Mouse (Mus musculus): ENCODE measurements around the gene Eif4g3. TPM values are rescaled to one million over a fixed set of nuclear protein-coding genes. Genes with fewer than 3 reads are reported as not detected.
A peak's percentile ranks its signal among the peaks of the same experiment; 100 is the strongest.

Gene Eif4g3
- polyA plus RNA-seq, 1 experiment from 2014 or later: 57.3 TPM

DNA sequence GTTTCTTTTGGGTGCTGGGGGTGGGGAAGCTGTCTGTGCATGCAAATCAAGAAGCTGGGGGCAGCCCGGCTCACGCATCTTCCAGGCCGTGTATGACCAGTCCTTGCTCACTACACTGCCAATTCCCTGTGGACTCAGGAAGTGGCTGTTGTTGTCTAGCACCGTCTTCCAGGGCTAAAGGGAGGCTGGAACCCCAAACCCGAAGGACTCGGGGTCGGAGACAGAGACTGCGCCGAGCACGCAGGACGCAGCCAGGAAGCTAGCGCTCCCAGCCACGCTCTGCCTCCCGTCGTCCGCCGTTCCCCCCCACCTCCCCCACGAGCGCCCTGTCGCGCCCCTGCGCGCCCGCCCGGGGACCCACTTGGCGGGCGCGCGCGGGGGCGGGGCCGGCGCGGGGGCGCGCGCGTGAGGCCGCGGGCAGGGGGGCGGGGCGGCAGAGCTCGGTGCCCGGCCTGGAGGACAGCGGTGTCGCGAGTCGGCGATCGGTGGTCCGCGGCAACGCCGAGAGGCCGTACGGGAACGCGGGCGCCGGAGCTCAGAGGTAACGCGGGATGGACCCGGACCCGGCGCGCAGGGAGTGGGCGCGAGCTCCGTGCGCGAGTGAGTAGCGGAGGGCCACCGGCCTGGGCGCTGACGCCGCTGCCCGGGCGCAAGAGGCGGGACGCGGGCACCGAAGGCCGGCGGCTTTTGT is 223.5 kb downstream of the Eif4g3 start, which contains the start of gene Hp1bp3:
TSS of gene Hp1bp3 (plus strand) at position 97 of the 691 bp plus-strand sequence.
- H3K36me3 ChIP-seq (ENCODE audit: control insufficient read depth, insufficient read depth, low read length): no peaks in the 10 kb centered on the region
- no peaks in the 10 kb centered on the region for H3K27me3 ChIP-seq (ENCODE audit: control insufficient read depth, insufficient read depth, low read length)
- peak within 1 kb of the TSS; percentile 88 for H3K4me2 ChIP-seq (ENCODE audit: low read depth, low read length, severe bottlenecking)
- peak; percentile 92 for DNase-seq (ENCODE audit: low spot score)
- H3K27ac ChIP-seq (ENCODE audit: low read depth, low read length): peak within 1 kb of the TSS; percentile 98
- no peaks in the 10 kb centered on the region for H3K9me3 ChIP-seq (ENCODE audit: control insufficient read depth, low read length)
- H3K4me3 ChIP-seq (ENCODE audit: low read depth, low read length): peak within 1 kb of the TSS; percentile 84
- H3K9ac ChIP-seq (ENCODE audit: low read length): peak within 1 kb of the TSS; percentile 96
- peak; percentile 82 for ATAC-seq (replicated peaks; ENCODE audit: low FRiP score)
- 0% methylated on average over 71 of the region's 84 CpGs for WGBS
- H3K4me1 ChIP-seq (replicated peaks; ENCODE audit: control insufficient read depth, insufficient read depth, low read length): peaks cover 8% of the 10 kb centered on the region; the same call in 1 of the 2 replicates

- no peaks in the 10 kb centered on the region for H3K27me3 ChIP-seq (ENCODE audit: control insufficient read depth, insufficient read depth, low read length)
- H3K27ac ChIP-seq (ENCODE audit: low read depth, low read length): peak overlapping the region; percentile 98
- peak; percentile 100 for DNase-seq (ENCODE audit: low spot score)
- no peaks in the 10 kb centered on the region; the same call in 1 of the 2 replicates for H3K36me3 ChIP-seq (ENCODE audit: control insufficient read depth, insufficient read depth, low read length)
- peaks cover 8% of the 10 kb centered on the region; the same call in 1 of the 2 replicates for H3K4me1 ChIP-seq (replicated peaks; ENCODE audit: control insufficient read depth, insufficient read depth, low read length)
- peak; percentile 97 for ATAC-seq (replicated peaks; ENCODE audit: low FRiP score)
- peak overlapping the region; percentile 84 for H3K4me3 ChIP-seq (ENCODE audit: low read depth, low read length)
- WGBS: 0% methylated on average over 29 of the region's 68 CpGs
- H3K9me3 ChIP-seq (ENCODE audit: control insufficient read depth, low read length): no peaks in the 10 kb centered on the region
- peak overlapping the region; percentile 96 for H3K9ac ChIP-seq (ENCODE audit: low read length)
- H3K4me2 ChIP-seq (ENCODE audit: low read depth, low read length, severe bottlenecking): peak overlapping the region; percentile 88
Measured at GRCm38 (mm10) chr4:138216891-138217392, 224.1 kb downstream of the Eif4g3 start.

GRCm38 (mm10) chr4:138217441-138217840 is 224.6 kb downstream of the Eif4g3 start:
- H3K9ac ChIP-seq (ENCODE audit: low read length): peak overlapping the region; percentile 96
- peak overlapping the region; percentile 88 for H3K27ac ChIP-seq (ENCODE audit: low read depth, low read length)
- WGBS: 1% methylated on average over 33 of the region's 36 CpGs
- H3K27me3 ChIP-seq (ENCODE audit: control insufficient read depth, insufficient read depth, low read length): no peaks in the 10 kb centered on the region
- no peaks in the 10 kb centered on the region for H3K9me3 ChIP-seq (ENCODE audit: control insufficient read depth, low read length)
- H3K4me3 ChIP-seq (ENCODE audit: low read depth, low read length): peak overlapping the region; percentile 84
- no peaks in the 10 kb centered on the region; the same call in 1 of the 2 replicates for H3K36me3 ChIP-seq (ENCODE audit: control insufficient read depth, insufficient read depth, low read length)
- H3K4me2 ChIP-seq (ENCODE audit: low read depth, low read length, severe bottlenecking): peak overlapping the region; percentile 88
- H3K4me1 ChIP-seq (replicated peaks; ENCODE audit: control insufficient read depth, insufficient read depth, low read length): peaks cover 8% of the 10 kb centered on the region; the same call in 1 of the 2 replicates
- ATAC-seq (replicated peaks; ENCODE audit: low FRiP score) (peak; percentile 11; the same call in 1 of the 2 replicates), DNase-seq (ENCODE audit: low spot score) (no peak)

DNA sequence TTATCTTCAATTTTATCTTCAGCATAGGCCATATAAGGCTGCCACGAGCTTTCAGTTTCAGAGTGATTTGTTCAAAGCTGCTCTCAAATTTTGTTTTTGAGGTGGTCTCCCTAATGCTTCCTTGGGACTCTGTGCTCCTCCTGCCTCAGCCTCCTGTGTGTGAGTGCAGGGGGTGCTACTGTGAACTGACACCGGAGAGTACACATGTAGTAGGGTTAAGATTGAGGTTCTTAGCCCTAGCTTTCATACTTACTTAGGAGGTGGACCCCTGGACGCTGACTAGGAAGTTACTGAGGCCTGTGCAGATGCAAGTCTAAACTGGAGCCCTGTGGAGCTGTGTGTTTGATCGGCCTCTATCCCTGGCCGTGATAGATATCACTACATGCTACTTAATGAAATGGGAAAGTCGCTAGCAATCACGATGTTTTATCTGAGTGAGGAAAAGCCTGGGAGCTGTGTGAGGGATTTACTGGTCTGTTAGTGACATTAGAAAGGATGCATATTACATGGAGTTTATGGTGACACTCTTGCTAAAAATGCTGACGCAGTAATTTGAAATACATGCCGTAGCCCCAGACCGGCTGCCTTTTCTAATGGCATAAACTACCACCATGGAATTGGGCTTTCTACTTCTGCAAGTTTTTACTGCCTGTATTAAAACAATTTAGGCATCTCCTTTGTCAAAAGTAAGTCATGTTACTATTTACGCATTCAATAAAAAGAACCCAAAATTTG is 225.3 kb downstream of the Eif4g3 start:
- peak overlapping the region; percentile 96 for H3K9ac ChIP-seq (ENCODE audit: low read length)
- peak overlapping the region; percentile 88 for H3K4me2 ChIP-seq (ENCODE audit: low read depth, low read length, severe bottlenecking)
- no peaks in the 10 kb centered on the region for H3K27me3 ChIP-seq (ENCODE audit: control insufficient read depth, insufficient read depth, low read length)
- peak overlapping the region; percentile 84 for H3K4me3 ChIP-seq (ENCODE audit: low read depth, low read length)
- DNase-seq (ENCODE audit: low spot score): no peak
- no peak overlapping the region for H3K27ac ChIP-seq (ENCODE audit: low read depth, low read length)
- ATAC-seq (replicated peaks; ENCODE audit: low FRiP score): no peak
- 80% methylated on average over 11 of the region's 11 CpGs for WGBS
- no peaks in the 10 kb centered on the region; the same call in 1 of the 2 replicates for H3K36me3 ChIP-seq (ENCODE audit: control insufficient read depth, insufficient read depth, low read length)
- H3K4me1 ChIP-seq (replicated peaks; ENCODE audit: control insufficient read depth, insufficient read depth, low read length): peaks cover 8% of the 10 kb centered on the region; the same call in 1 of the 2 replicates
- H3K9me3 ChIP-seq (ENCODE audit: control insufficient read depth, low read length): no peaks in the 10 kb centered on the region

DNA sequence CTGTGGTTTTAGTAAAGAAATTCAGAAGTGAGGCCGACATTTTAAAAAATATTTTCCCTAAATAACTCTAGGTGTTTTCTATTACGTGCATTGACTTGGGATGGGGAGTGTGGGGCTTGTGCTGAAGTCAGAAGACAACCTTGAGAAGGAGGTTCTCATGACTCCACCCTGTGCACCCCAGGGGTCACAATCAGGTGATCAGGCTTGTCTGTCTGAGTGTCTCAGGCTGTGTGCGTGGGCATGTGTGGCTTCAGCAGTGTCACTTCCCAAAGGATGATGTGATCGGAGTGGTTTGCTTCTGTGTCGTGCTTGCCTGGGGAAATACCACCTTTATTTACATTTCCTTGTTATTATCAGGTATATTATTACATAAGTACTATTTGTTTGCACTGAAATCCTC is 226.5 kb downstream of the Eif4g3 start:
- Histone ChIP-seq H3K4me3 (ENCODE audit: low read depth, low read length) (no peak overlapping the region), H3K4me2 (ENCODE audit: low read depth, low read length, severe bottlenecking) (no peak overlapping the region), H3K27ac (ENCODE audit: low read depth, low read length) (no peak overlapping the region), H3K9ac (ENCODE audit: low read length) (no peak overlapping the region), H3K4me1 (replicated peaks; ENCODE audit: control insufficient read depth, insufficient read depth, low read length) (peaks cover 8% of the 10 kb centered on the region; the same call in 1 of the 2 replicates), H3K36me3 (ENCODE audit: control insufficient read depth, insufficient read depth, low read length) (no peaks in the 10 kb centered on the region; the same call in 1 of the 2 replicates), H3K9me3 (ENCODE audit: control insufficient read depth, low read length) (no peaks in the 10 kb centered on the region), H3K27me3 (ENCODE audit: control insufficient read depth, insufficient read depth, low read length) (no peaks in the 10 kb centered on the region)
- DNase-seq (ENCODE audit: low spot score) (no peak), ATAC-seq (replicated peaks; ENCODE audit: low FRiP score) (no peak)
- 89% methylated on average over 5 of the region's 5 CpGs for WGBS

DNA sequence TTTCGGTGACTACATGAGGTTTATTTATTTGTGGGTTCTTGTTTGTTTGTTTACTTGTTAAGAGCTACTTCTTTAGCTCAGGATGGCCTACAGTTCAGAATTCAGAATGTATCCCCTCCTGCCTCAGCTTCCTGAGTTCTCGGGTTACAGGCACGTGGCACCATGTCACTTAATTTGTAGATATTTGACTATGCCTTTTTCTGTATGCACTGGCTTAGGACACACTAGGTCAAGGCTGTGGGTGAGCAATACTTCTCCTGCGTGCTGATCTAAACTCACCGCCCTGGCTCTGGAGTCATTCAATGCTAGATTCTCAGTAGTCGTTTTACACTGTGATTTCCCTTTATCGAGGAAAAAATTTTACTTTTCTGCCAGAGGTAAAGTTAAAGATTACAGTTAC is 227.9 kb downstream of the Eif4g3 start:
- Histone ChIP-seq H3K4me2 (ENCODE audit: low read depth, low read length, severe bottlenecking) (no peak overlapping the region), H3K27ac (ENCODE audit: low read depth, low read length) (no peak overlapping the region), H3K4me1 (replicated peaks; ENCODE audit: control insufficient read depth, insufficient read depth, low read length) (peaks cover 8% of the 10 kb centered on the region; the same call in 1 of the 2 replicates), H3K9me3 (ENCODE audit: control insufficient read depth, low read length) (no peaks in the 10 kb centered on the region), H3K27me3 (ENCODE audit: control insufficient read depth, insufficient read depth, low read length) (no peaks in the 10 kb centered on the region), H3K9ac (ENCODE audit: low read length) (no peak overlapping the region), H3K4me3 (ENCODE audit: low read depth, low read length) (no peak overlapping the region), H3K36me3 (ENCODE audit: control insufficient read depth, insufficient read depth, low read length) (no peaks in the 10 kb centered on the region; the same call in 1 of the 2 replicates)
- WGBS: 91% methylated on average over 7 of the region's 7 CpGs
- ATAC-seq (replicated peaks; ENCODE audit: low FRiP score): no peak
- DNase-seq (ENCODE audit: low spot score): no peak

DNA sequence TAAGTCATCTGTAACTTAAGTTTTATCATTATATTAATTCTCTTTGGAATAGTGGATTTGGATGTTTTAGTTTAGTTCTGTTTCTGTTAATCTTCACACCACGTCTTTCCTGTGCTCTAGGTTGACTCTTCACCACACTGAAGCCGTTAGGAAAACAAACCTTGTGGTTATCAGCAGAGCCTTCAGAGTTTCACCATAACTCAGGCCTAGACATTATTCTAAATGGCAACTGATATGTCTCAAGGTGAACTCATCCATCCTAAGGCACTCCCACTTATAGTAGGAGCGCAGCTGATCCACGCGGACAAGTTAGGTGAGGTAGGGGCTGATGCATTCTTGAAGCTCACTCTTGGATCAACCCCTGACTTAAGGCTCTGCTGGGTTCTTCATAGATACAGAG is 228.6 kb downstream of the Eif4g3 start:
- no peak overlapping the region for H3K9ac ChIP-seq (ENCODE audit: low read length)
- DNase-seq (ENCODE audit: low spot score) (no peak), ATAC-seq (replicated peaks; ENCODE audit: low FRiP score) (no peak)
- no peak overlapping the region for H3K27ac ChIP-seq (ENCODE audit: low read depth, low read length)
- peaks cover 8% of the 10 kb centered on the region; the same call in 1 of the 2 replicates for H3K4me1 ChIP-seq (replicated peaks; ENCODE audit: control insufficient read depth, insufficient read depth, low read length)
- peaks cover 2% of the 10 kb centered on the region; the same call in 1 of the 2 replicates for H3K36me3 ChIP-seq (ENCODE audit: control insufficient read depth, insufficient read depth, low read length)
- H3K4me3 ChIP-seq (ENCODE audit: low read depth, low read length): no peak overlapping the region
- 89% methylated on average over 5 of the region's 5 CpGs for WGBS
- no peaks in the 10 kb centered on the region for H3K27me3 ChIP-seq (ENCODE audit: control insufficient read depth, insufficient read depth, low read length)
- H3K4me2 ChIP-seq (ENCODE audit: low read depth, low read length, severe bottlenecking): no peak overlapping the region
- H3K9me3 ChIP-seq (ENCODE audit: control insufficient read depth, low read length): no peaks in the 10 kb centered on the region

GRCm38 (mm10) chr4:138222396-138222795 is 229.6 kb downstream of the Eif4g3 start:
- no peak for ATAC-seq (replicated peaks; ENCODE audit: low FRiP score)
- Histone ChIP-seq H3K4me3 (ENCODE audit: low read depth, low read length) (no peak overlapping the region), H3K36me3 (ENCODE audit: control insufficient read depth, insufficient read depth, low read length) (peaks cover 5% of the 10 kb centered on the region; the same call in 1 of the 2 replicates), H3K9me3 (ENCODE audit: control insufficient read depth, low read length) (no peaks in the 10 kb centered on the region), H3K4me1 (replicated peaks; ENCODE audit: control insufficient read depth, insufficient read depth, low read length) (peaks cover 8% of the 10 kb centered on the region; the same call in 1 of the 2 replicates), H3K27ac (ENCODE audit: low read depth, low read length) (no peak overlapping the region), H3K9ac (ENCODE audit: low read length) (no peak overlapping the region), H3K27me3 (ENCODE audit: control insufficient read depth, insufficient read depth, low read length) (no peaks in the 10 kb centered on the region), H3K4me2 (ENCODE audit: low read depth, low read length, severe bottlenecking) (no peak overlapping the region)
- DNase-seq (ENCODE audit: low spot score): no peak
- 89% methylated on average over 5 of the region's 5 CpGs for WGBS

All from forebrain, embryonic 11.5 days (tissue).